Mouse (Mus musculus): ENCODE results near the gene Dhrs1. TPM values are rescaled to one million over a fixed set of nuclear protein-coding genes. Genes with fewer than 3 reads are reported as not detected.
A peak's percentile ranks its signal among the peaks of the same experiment; 100 is the strongest.

Dhrs1 gene
- polyA plus RNA-seq, 1 experiment: 101 TPM

DNA sequence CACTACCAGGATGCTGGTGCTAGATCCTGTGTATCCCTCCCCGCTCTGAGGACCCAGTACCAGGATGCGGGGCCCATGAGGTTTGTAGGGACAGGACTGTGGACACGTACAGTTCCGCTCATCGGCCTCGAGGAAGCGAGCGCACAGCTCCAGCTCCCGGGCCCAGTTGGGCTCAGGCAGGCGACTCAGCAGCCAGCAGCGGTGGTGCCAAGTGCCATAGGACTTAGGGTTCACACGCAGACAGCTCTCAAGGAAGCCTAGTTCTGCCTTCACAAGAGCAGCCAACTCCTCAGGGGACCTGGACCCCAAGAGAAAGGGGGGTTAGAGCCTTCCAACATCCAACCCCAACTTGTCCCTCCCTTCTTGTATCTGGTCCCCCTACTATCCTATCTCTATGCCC lies 24.8 kb downstream of the Dhrs1 start:
- Histone ChIP-seq H3K27ac (replicated peaks; ENCODE audit: low read depth, low read length) (no peak overlapping the region), H3K4me3 (ENCODE audit: insufficient read depth, low read depth, low read length) (no peak overlapping the region), H3K4me1 (ENCODE audit: control insufficient read depth, insufficient read depth, insufficient read length, low read length) (peaks cover 2% of the 10 kb centered on the region)

DNA sequence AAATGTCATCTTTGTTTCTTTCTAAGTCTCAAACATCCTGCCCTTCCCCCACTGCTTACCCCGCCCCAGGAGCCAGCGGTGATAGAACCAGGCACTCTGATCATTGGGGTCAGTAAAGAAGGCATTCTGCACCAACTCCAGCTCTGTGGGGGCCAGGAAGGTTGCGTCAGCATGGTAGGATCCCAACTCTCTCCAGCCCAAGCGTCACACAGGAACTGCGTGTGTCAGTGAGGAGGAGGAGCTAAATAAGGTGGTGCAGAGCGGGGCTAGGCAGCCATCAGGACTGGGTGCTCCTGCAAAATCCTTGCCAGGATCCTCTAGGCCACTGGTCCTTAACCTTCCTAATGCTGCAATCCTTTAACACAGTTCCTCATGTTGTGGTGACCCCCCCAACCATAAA lies 25.8 kb downstream of the Dhrs1 start:
- Histone ChIP-seq H3K4me1 (ENCODE audit: control insufficient read depth, insufficient read depth, insufficient read length, low read length) (peaks cover 2% of the 10 kb centered on the region), H3K4me3 (ENCODE audit: insufficient read depth, low read depth, low read length) (no peak overlapping the region), H3K27ac (replicated peaks; ENCODE audit: low read depth, low read length) (no peak overlapping the region)

DNA sequence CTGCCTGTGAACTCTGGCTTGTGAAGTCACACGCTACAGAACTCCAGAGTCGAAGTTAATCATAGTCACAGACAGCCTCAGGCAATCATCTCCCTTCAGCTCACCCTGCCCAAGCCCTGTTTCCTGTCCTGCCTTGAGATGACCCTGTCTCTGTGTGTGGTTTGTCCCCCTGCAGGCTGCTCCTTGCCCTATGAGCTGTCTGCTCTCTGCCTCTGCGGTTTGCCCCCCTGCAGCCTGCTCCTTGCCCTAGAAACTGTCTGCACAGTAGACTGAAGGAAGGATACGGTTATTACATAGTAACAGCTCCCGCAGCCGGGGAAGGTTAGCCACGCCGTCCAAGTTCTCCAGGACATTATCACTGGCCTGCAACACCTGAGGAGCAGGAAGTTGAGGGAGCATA lies 28.6 kb downstream of the Dhrs1 start:
- Histone ChIP-seq H3K27ac (replicated peaks; ENCODE audit: low read depth, low read length) (no peak overlapping the region), H3K4me1 (ENCODE audit: control insufficient read depth, insufficient read depth, insufficient read length, low read length) (no peaks in the 10 kb centered on the region; the same call in 1 of the 2 replicates), H3K4me3 (ENCODE audit: insufficient read depth, low read depth, low read length) (no peak overlapping the region)

DNA sequence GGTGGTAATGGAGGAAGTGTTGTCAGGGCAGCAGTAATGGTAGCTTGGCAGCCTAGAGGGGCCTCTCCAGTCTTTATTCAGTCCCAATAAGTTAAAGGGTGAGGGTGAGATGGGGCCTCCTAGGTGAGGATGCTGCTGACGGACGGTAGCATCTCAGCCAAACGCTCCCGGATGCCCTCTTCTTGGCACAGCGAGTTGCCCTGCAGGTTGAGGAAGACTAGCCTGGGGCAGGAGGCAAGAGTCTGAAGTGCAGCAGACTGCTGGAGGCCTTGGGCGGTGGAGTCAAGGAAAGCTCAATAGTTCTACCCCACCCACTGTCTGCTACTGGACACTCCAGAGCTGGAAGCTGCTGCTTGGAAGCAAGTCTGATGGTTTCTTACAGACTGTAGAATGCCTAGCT lies 29.2 kb downstream of the Dhrs1 start:
- no peak overlapping the region for H3K27ac ChIP-seq (replicated peaks; ENCODE audit: low read depth, low read length)
- H3K4me1 ChIP-seq (ENCODE audit: control insufficient read depth, insufficient read depth, insufficient read length, low read length): no peaks in the 10 kb centered on the region
- H3K4me3 ChIP-seq (ENCODE audit: insufficient read depth, low read depth, low read length): no peak overlapping the region

DNA sequence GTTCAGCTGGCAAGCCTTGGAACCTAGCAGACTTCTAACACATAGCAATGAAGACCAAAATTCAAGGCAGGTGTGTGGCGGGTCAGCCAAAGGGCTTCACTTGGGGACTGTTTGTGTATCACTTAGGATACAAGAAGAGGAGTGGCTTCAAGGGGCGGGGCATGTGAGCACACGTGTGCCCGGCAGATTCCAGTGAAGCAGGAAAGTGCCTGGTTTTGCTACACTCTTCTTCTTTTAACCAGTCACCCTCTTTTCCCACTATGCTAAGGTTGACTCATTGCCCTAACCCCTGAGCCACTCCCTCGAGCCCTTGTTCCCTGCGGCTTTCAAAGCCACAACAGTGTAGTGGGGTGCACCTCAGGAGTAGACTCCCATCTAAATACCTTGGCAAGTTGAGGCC lies 30.6 kb downstream of the Dhrs1 start:
- Histone ChIP-seq H3K27ac (replicated peaks; ENCODE audit: low read depth, low read length) (no peak overlapping the region), H3K4me1 (ENCODE audit: control insufficient read depth, insufficient read depth, insufficient read length, low read length) (no peaks in the 10 kb centered on the region), H3K4me3 (ENCODE audit: insufficient read depth, low read depth, low read length) (no peak overlapping the region)

DNA sequence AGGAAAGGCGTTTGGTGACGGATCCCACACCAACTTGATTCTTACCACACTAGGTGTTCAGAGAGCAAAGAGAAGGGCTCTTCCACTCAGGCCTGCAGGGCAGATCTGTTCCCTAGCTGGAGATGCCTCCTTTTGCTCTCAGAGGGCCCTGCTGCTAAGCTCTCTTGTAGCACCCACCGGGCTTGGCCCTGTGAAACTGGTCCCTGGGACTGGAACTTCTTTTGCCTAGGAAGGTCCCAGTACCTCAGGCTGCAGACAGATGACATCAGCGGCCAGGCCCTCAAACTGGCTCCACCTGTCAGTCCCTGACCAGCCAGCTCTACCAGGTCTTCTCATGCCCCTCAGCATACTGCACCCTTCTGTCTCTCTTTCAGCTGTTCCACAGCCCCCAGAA lies 31.8 kb downstream of the Dhrs1 start, which contains the start of gene Tgm1:
Tgm1 (minus strand) TSS at position 198 of the 394 bp plus-strand sequence.
- no peaks in the 10 kb centered on the region for H3K4me1 ChIP-seq (ENCODE audit: control insufficient read depth, insufficient read depth, insufficient read length, low read length)
- peak within 1 kb of the TSS; percentile 36 for H3K4me3 ChIP-seq (ENCODE audit: insufficient read depth, low read depth, low read length)
- H3K27ac ChIP-seq (replicated peaks; ENCODE audit: low read depth, low read length): no peak within 1 kb of the TSS

DNA sequence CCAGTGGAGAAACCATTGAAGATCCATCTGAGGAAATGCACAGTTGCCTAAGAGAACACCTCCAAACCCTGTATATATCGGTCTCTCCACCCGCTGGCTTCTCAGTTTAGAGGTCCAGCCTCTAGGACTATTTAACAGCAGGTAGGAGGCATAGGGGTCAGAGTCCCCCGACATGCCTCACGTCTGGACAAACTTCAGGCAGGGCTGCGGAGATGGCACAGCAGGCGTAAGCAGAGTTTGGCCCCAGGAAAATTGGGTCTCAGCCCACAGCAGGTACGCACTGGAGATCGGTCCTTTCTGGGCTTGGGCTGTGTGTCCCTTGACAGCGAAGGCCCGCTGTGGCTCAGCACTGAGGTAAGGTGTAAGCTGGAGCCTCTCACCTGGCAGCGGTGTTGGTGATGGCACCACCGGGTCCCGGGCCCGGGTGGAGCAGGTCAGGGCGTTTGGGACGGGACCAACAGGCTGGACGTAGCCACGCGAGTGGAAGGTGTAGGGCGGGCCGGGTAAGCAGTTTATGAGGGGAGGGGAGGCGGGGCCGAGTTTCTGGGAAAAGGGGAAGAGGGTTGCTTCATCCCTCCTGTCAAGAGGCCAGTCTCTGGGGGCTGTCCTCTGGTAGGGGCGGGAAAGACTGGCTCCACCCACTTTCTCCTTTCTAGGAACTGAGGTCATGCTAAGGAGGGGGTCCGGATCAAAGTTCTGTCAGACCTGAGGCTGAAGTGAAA lies 32.3 kb downstream of the Dhrs1 start:
- peak overlapping the region; percentile 36 for H3K4me3 ChIP-seq (ENCODE audit: insufficient read depth, low read depth, low read length)
- H3K27ac ChIP-seq (replicated peaks; ENCODE audit: low read depth, low read length): no peak overlapping the region
- H3K4me1 ChIP-seq (ENCODE audit: control insufficient read depth, insufficient read depth, insufficient read length, low read length): no peaks in the 10 kb centered on the region

DNA sequence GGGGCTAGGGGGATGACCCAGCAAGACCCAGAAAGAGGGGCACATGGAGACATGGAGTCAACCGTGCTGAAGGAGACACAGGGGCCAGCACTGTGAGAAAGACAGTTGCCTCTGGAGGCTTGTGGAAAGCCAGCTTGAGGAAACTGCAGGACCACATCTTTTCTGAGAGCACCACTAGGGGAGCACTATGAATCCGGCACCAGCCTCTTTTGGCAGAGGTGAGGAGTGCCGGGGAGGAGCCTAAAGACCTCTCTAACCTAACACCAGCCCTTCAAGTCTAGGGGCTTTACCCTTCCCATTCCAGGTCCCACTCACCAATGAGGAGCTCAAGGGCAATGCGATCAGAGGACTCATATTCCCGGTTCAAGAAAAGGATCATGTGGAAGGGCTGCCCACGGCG lies 33.7 kb downstream of the Dhrs1 start:
- Histone ChIP-seq H3K4me1 (ENCODE audit: control insufficient read depth, insufficient read depth, insufficient read length, low read length) (no peaks in the 10 kb centered on the region), H3K4me3 (ENCODE audit: insufficient read depth, low read depth, low read length) (no peak overlapping the region), H3K27ac (replicated peaks; ENCODE audit: low read depth, low read length) (no peak overlapping the region)

DNA sequence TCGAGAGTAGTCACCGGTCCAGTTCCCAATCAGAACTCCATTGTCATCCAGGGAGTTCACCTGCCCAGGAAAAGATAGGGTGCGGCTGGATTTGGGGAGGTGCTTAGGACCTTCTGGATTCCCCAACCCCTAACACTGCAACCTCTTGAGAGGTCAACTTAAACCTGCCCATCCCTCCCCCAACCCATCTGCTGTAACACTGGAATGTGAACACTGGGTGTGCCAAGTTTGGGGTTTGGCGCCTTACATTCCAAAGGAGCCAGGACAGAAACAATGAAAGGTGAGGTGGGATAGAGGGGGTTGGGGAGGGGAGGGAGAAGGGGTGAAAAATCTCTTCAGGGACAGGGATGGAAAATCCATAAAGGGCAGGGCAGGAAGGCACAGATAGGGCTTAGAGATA lies 36.0 kb downstream of the Dhrs1 start:
- Histone ChIP-seq H3K4me3 (ENCODE audit: insufficient read depth, low read depth, low read length) (no peak overlapping the region), H3K4me1 (ENCODE audit: control insufficient read depth, insufficient read depth, insufficient read length, low read length) (no peaks in the 10 kb centered on the region), H3K27ac (replicated peaks; ENCODE audit: low read depth, low read length) (no peak overlapping the region)

DNA sequence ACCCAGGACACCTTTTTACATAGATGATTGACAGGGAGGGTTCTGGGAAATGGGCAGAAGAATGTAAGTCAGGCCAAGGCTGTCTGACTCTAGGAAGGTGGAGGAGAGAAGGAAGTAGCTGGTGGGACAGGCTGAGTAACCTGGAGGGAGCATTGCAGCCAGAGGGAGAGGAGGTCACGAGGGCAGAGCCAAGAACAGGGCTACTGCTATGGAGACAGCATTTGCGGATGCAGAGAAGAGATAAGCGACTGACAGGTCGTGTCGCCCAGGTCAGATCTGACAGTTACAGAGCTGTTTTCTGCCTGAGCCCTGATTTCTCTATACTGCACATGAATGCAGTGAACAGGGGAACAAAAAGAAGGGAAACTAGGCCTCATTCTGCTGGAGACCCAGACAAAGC lies 38.1 kb downstream of the Dhrs1 start:
- Histone ChIP-seq H3K4me1 (ENCODE audit: control insufficient read depth, insufficient read depth, insufficient read length, low read length) (no peaks in the 10 kb centered on the region), H3K4me3 (ENCODE audit: insufficient read depth, low read depth, low read length) (no peak overlapping the region), H3K27ac (replicated peaks; ENCODE audit: low read depth, low read length) (no peak overlapping the region)

DNA sequence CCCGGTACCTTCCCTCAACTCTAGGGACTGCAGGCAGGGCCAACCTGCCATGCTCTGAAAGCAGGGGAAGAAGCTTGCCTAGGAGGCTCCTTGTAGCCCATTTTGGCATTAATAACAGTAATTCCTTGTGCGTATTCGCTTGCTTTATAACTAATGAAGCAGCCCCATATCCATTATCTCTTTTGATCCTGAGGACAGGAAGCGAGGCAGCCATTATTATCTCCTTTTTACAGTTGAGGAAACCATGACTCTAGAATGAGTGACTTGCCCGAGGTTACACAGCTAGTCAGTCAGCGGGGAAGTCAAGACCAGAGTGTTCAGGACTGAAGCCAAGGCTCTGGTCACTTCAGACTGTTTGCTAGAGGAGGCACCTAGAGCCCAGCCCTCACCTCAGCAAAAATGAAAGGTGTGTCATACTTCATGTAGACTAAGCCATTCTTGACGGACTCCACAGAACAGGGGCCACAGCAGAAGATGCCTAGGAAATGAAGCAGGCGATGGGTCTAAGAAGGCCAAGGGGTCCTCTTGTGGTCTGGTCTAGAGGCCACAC lies 39.4 kb downstream of the Dhrs1 start:
- no peaks in the 10 kb centered on the region for H3K4me1 ChIP-seq (ENCODE audit: control insufficient read depth, insufficient read depth, insufficient read length, low read length)
- H3K4me3 ChIP-seq (ENCODE audit: insufficient read depth, low read depth, low read length): no peak overlapping the region
- no peak overlapping the region for H3K27ac ChIP-seq (replicated peaks; ENCODE audit: low read depth, low read length)

DNA sequence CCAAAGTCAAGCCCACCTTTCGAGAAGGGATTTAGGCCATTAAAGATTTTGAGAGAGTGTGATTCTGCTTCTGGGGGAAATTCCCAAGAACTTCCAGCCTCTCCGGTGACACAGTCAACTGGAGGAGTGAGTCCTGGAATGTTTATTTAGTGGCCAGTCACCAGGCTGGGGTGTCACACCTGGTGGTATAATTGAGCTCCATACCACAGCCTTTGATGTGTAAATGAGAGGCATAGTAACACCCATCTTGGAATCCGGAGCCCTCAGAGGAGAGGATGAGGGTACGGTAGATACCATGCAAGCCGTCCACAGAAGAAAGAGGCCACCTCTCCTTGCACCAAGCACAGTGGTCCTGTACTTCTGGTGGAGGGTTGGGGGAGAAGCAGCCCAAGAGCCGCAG lies 42.7 kb downstream of the Dhrs1 start:
- H3K27ac ChIP-seq (replicated peaks; ENCODE audit: low read depth, low read length): no peak overlapping the region
- no peak overlapping the region for H3K4me3 ChIP-seq (ENCODE audit: insufficient read depth, low read depth, low read length)
- H3K4me1 ChIP-seq (ENCODE audit: control insufficient read depth, insufficient read depth, insufficient read length, low read length): no peaks in the 10 kb centered on the region

DNA sequence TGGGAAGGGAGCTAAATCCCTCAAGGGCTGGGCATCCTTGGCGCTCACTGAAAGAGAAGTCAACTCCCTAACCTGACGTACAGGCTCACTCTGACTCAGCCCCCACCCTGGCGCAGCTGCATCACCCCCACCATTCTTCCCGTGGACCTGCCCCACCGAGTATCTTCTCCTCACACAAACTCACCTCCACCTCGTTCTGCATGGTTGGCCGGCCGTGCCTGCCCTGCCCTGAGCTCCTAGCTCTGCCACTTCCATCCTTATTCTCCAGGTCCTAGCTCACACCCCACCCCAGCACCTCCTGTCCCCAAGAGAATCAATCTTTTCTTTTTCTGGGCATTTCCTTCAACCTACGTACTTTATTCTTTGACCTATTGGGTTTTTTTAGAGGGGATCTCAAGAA lies 44.4 kb downstream of the Dhrs1 start:
- Histone ChIP-seq H3K27ac (replicated peaks; ENCODE audit: low read depth, low read length) (no peak overlapping the region), H3K4me1 (ENCODE audit: control insufficient read depth, insufficient read depth, insufficient read length, low read length) (no peaks in the 10 kb centered on the region), H3K4me3 (ENCODE audit: insufficient read depth, low read depth, low read length) (no peak overlapping the region)

DNA sequence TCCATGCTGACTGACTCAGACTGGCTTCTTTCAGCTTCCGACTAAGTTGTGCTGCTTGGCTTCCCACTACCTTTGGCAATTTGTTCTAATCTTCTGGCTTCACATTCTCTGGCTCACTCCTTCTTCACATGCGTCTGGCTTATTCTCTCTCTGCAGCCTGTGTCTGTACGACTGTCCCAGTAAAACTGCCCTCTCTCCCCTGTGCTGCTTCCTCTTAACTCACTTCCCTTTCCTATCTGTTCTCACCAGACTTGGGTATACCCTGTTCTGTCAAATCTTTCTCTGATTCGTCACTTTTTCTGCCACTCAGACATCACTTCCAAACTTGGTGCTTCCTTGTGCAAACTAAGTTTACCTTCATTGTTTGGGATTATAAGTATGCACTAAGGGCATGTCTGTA lies 48.3 kb downstream of the Dhrs1 start:
- H3K4me1 ChIP-seq (ENCODE audit: control insufficient read depth, insufficient read depth, insufficient read length, low read length): no peaks in the 10 kb centered on the region
- H3K4me3 ChIP-seq (ENCODE audit: insufficient read depth, low read depth, low read length): peak overlapping the region; percentile 45
- H3K27ac ChIP-seq (replicated peaks; ENCODE audit: low read depth, low read length): peak overlapping the region; percentile 60; the same call in 1 of the 2 replicates

DNA sequence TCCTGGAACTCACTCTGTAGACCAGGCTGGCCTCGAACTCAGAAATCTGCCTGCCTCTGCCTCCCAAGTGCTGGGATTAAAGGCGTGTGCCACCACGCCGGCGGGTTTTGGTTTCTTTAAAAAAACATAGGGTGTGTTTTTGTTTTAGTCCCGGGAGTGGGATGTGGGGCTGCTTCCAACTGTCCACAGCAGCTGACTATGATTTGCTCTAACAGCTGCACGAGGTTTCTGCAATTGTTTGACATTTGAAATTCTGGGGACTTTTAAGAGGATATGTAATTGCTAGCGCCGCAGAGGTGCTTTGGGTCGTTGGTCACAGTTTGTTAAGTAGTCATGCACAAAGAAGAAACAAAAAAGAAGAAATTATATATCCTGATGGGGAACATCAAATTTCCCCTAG lies 56.1 kb downstream of the Dhrs1 start:
- Histone ChIP-seq H3K4me3 (ENCODE audit: insufficient read depth, low read depth, low read length) (no peak overlapping the region), H3K4me1 (ENCODE audit: control insufficient read depth, insufficient read depth, insufficient read length, low read length) (no peaks in the 10 kb centered on the region), H3K27ac (replicated peaks; ENCODE audit: low read depth, low read length) (no peak overlapping the region)
